Mouse (Mus musculus) MEL (cell line): ENCODE results near the gene Slc28a3. TPM values are rescaled to one million over a fixed set of nuclear protein-coding genes. Genes with fewer than 3 reads are reported as not detected.

Experiments
- DNase-seq: peaks from one replicate; pipeline ENCODE4 v3.0.0; 2011; ENCODE audit warnings: low read depth, low spot score
- H3K27ac ChIP-seq: 2 replicates; pipeline ENCODE4 v1.5.1; 2012; ENCODE audit warnings: low read depth, mild to moderate bottlenecking, control low read depth, low read length, moderate library complexity; ENCODE audit not compliant: control insufficient read depth
- H3K27me3 ChIP-seq, 2 experiments: fragments of 150-350 bp in 1 of 2; sonication (generic) in 1 of 2; 2 replicates each; pipeline ENCODE4 v1.6.1; 2012; ENCODE audit warnings: low read length in 2 of 2, mild to moderate bottlenecking in 2 of 2, improper control_type of control experiment in 1 of 2, moderate library complexity in 1 of 2; ENCODE audit not compliant: insufficient read depth in 2 of 2, control insufficient read depth in 1 of 2
- H3K36me3 ChIP-seq, 2 experiments: 2 replicates each; pipeline ENCODE4 v1.6.1; 2012 to 2014; ENCODE audit warnings: low read length in 2 of 2, improper control_type of control experiment in 1 of 2, inconsistent platforms in 1 of 2, mild to moderate bottlenecking in 1 of 2; ENCODE audit not compliant: insufficient read depth in 2 of 2, control insufficient read depth in 1 of 2
- H3K4me1 ChIP-seq, 2 experiments: fragments of 150-350 bp in 1 of 2; sonication (generic) in 1 of 2; 2 replicates each; pipeline ENCODE4 v1.6.1; 2012; ENCODE audit warnings: low read length in 2 of 2, improper control_type of control experiment in 1 of 2, mild to moderate bottlenecking in 1 of 2; ENCODE audit not compliant: insufficient read depth in 2 of 2, control insufficient read depth in 1 of 2
- H3K4me3 ChIP-seq, 2 experiments: fragments of 150-350 bp in 1 of 2; sonication (generic) in 1 of 2; 2 replicates each; pipeline ENCODE4 v1.5.1; 2012; ENCODE audit warnings: low read depth in 2 of 2, low read length in 2 of 2, mild to moderate bottlenecking in 2 of 2, moderate library complexity in 2 of 2, control low read depth in 1 of 2, improper control_type of control experiment in 1 of 2; ENCODE audit not compliant: control insufficient read depth in 1 of 2, insufficient read depth in 1 of 2
- H3K79me2 ChIP-seq: 2 replicates; pipeline ENCODE4 v1.6.1; 2012; ENCODE audit warnings: mild to moderate bottlenecking, low read length, moderate library complexity; ENCODE audit not compliant: control insufficient read depth, poor library complexity, insufficient read depth
- H3K9ac ChIP-seq: 2 replicates; pipeline ENCODE4 v1.6.1; 2012; ENCODE audit warnings: low read depth, mild to moderate bottlenecking, control low read depth, low read length, moderate library complexity; ENCODE audit not compliant: control insufficient read depth, poor library complexity, severe bottlenecking
- H3K9me3 ChIP-seq: fragments of 150-350 bp; sonication (generic); replicated peaks from 2 replicates; pipeline ENCODE4 v1.6.1; 2012; ENCODE audit warnings: mild to moderate bottlenecking, low read length, improper control_type of control experiment, moderate library complexity; ENCODE audit not compliant: insufficient read depth
- BHLHE40 ChIP-seq: IDR thresholded peaks from 2 replicates; pipeline ENCODE4 v1.6.1; 2012; ENCODE audit warnings: low read depth, mild to moderate bottlenecking, inconsistent platforms, low read length, improper control_type of control experiment, borderline replicate concordance
- CHD2 ChIP-seq: IDR thresholded peaks from 2 replicates; pipeline ENCODE4 v1.6.1; 2011; ENCODE audit warnings: low read length, improper control_type of control experiment
- JUND ChIP-seq: IDR thresholded peaks from 2 replicates; pipeline ENCODE4 v1.6.1; 2011; ENCODE audit warnings: low read depth, mild to moderate bottlenecking, improper control_type of control experiment, low read length
- KAT2A ChIP-seq: conservative IDR thresholded peaks from 2 replicates; pipeline ENCODE4 v1.6.1; 2012; ENCODE audit warnings: low read depth, low read length, improper control_type of control experiment, inconsistent platforms
- MAFK ChIP-seq: IDR thresholded peaks from 2 replicates; pipeline ENCODE4 v1.6.1; 2011; ENCODE audit warnings: low read depth, mild to moderate bottlenecking, low read length, improper control_type of control experiment, borderline replicate concordance
- MEF2A ChIP-seq: IDR thresholded peaks from 2 replicates; pipeline ENCODE4 v1.6.1; 2014; ENCODE audit warnings: low read depth, mild to moderate bottlenecking, inconsistent platforms, low read length, improper control_type of control experiment; ENCODE audit not compliant: poor library complexity, insufficient replicate concordance, severe bottlenecking; ENCODE audit errors: extremely low read depth
- MXI1 ChIP-seq: IDR thresholded peaks from 2 replicates; pipeline ENCODE4 v1.6.1; 2011; ENCODE audit warnings: mild to moderate bottlenecking, low read depth, low read length, improper control_type of control experiment
- MYB ChIP-seq: IDR thresholded peaks from 2 replicates; pipeline ENCODE4 v1.6.1; 2011; ENCODE audit warnings: mild to moderate bottlenecking, low read depth, low read length, improper control_type of control experiment
- NRF1 ChIP-seq: IDR thresholded peaks from 2 replicates; pipeline ENCODE4 v1.6.1; 2014; ENCODE audit warnings: low read depth, mild to moderate bottlenecking, inconsistent platforms, low read length, improper control_type of control experiment, moderate library complexity; ENCODE audit not compliant: poor library complexity, insufficient read depth, severe bottlenecking
- POLR2A ChIP-seq, 2 experiments: IDR thresholded peaks; 2 replicates each; pipeline ENCODE4 v1.6.1; 2011 to 2012; ENCODE audit warnings: low read length in 2 of 2, mild to moderate bottlenecking in 2 of 2, control low read depth in 1 of 2, improper control_type of control experiment in 1 of 2, low read depth in 1 of 2, moderate library complexity in 1 of 2; ENCODE audit not compliant: control insufficient read depth in 1 of 2, insufficient read depth in 1 of 2, poor library complexity in 1 of 2
- POLR2AphosphoS2 ChIP-seq: IDR thresholded peaks from 2 replicates; pipeline ENCODE4 v1.6.1; 2011; ENCODE audit warnings: low read length, improper control_type of control experiment
- RCOR1 ChIP-seq: IDR thresholded peaks from 2 replicates; pipeline ENCODE4 v1.6.1; 2012; ENCODE audit warnings: low read depth, mild to moderate bottlenecking, inconsistent platforms, low read length, improper control_type of control experiment
- SIN3A ChIP-seq: IDR thresholded peaks from 2 replicates; pipeline ENCODE4 v1.6.1; 2012; ENCODE audit warnings: low read length, improper control_type of control experiment, inconsistent platforms
- TAL1 ChIP-seq: IDR thresholded peaks from 2 replicates; pipeline ENCODE4 v1.6.1; 2012; ENCODE audit warnings: mild to moderate bottlenecking, inconsistent platforms, low read length, moderate library complexity, mixed read lengths
- TBP ChIP-seq: IDR thresholded peaks from 2 replicates; pipeline ENCODE4 v1.8.0; 2011; ENCODE audit warnings: low read depth, low read length, improper control_type of control experiment
- UBTF ChIP-seq: IDR thresholded peaks from 2 replicates; pipeline ENCODE4 v1.6.1; 2012; ENCODE audit warnings: low read depth, mild to moderate bottlenecking, inconsistent platforms, low read length, improper control_type of control experiment, moderate library complexity, borderline replicate concordance; ENCODE audit not compliant: insufficient read depth
- ZC3H11A ChIP-seq: IDR thresholded peaks from 2 replicates; pipeline ENCODE4 v1.6.1; 2012; ENCODE audit warnings: low read depth, mild to moderate bottlenecking, inconsistent platforms, low read length, improper control_type of control experiment
- ZKSCAN1 ChIP-seq: IDR thresholded peaks from 2 replicates; pipeline ENCODE4 v1.6.1; 2012; ENCODE audit warnings: low read depth, mild to moderate bottlenecking, inconsistent platforms, low read length, improper control_type of control experiment, moderate library complexity
- ZMIZ1 ChIP-seq: IDR thresholded peaks from 2 replicates; pipeline ENCODE4 v1.6.1; 2012; ENCODE audit warnings: low read depth, mild to moderate bottlenecking, inconsistent platforms, low read length, improper control_type of control experiment, moderate library complexity
- polyA plus RNA-seq, 2 experiments: library from polyadenylated mRNA; stranded (reverse) in 1 of 2; unstranded in 1 of 2; fragments of >175 nt in 1 of 2; fragments of >200 nt in 1 of 2; gene quantifications; 2 replicates each; pipeline versions ENCODE4 v1.2.1 to v1.2.4; 2012; ENCODE audit warnings: low replicate concordance in 2 of 2, low read depth in 1 of 2; ENCODE audit not compliant: insufficient read length in 2 of 2, insufficient read depth in 1 of 2, missing spikeins in 1 of 2
- total RNA-seq: library from RNA; depleted of rRNA; stranded (reverse); fragments of 300-350 nt; gene quantifications from 2 replicates; pipeline ENCODE4 v1.2.3, GENCODE M21; 2012

Gene Slc28a3
- total and polyA plus RNA-seq, 3 experiments: 1.4 TPM; not detected in 2

- no peak for DNase-seq
- TF ChIP-seq UBTF: no peak
- no peak for TF ChIP-seq TAL1
- no peak for TF ChIP-seq KAT2A
- no peak for TF ChIP-seq BHLHE40
- TF ChIP-seq POLR2AphosphoS2: no peak
- no peak for TF ChIP-seq MEF2A
- no peak for TF ChIP-seq SIN3A
- no peak for TF ChIP-seq NRF1
- TF ChIP-seq RCOR1: no peak
- no peak for TF ChIP-seq ZC3H11A
- TF ChIP-seq, all 39 proteins: peak for 0
- H3K79me2 ChIP-seq: no peaks in the 10 kb centered on the region
- H3K36me3 ChIP-seq: peaks cover 0 to 4% of the 10 kb centered on the region in 2 experiments; a peak in 1 of 4 replicates
- no peaks in the 10 kb centered on the region; a peak in 1 of 4 replicates for H3K27me3 ChIP-seq
- H3K9me3 ChIP-seq: no peaks in the 10 kb centered on the region
- no peak overlapping the region for H3K4me3 ChIP-seq
- peaks cover 0 to 14% of the 10 kb centered on the region in 2 experiments; a peak in 2 of 4 replicates for H3K4me1 ChIP-seq
- no peak overlapping the region for H3K9ac ChIP-seq
- no peak overlapping the region for H3K27ac ChIP-seq
Observed at GRCm38 (mm10) chr13:58509241-58509640, 101.4 kb downstream of the Slc28a3 start.

DNA sequence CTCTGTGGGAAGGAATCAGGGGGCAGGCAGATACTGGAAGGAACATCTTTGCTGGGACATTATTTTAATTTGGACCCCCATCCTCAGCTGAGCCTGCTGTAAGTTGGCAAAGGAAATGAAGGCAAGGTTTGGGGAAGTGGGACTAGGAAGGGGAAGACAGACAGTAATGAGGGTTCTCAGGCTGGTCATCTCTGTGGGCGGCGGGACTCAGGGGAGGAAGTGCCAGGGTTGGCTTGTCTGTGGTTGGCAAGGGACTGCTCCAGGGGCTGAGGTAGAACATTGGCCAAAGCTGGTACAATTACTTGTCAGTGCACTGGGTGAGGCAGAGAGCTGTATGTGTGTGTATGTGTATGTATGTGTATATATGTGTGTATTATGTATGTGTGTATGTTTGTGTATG lies 107.1 kb downstream of the Slc28a3 start:
- no peak overlapping the region for H3K27ac ChIP-seq
- no peaks in the 10 kb centered on the region for H3K36me3 ChIP-seq
- H3K27me3 ChIP-seq: no peaks in the 10 kb centered on the region; a peak in 1 of 4 replicates
- H3K4me1 ChIP-seq: no peaks in the 10 kb centered on the region
- H3K4me3 ChIP-seq: no peak overlapping the region
- TF ChIP-seq POLR2AphosphoS2 (no peak), MAFK (no peak), ZMIZ1 (no peak), MYB (no peak)
- H3K79me2 ChIP-seq: no peaks in the 10 kb centered on the region
- no peak for DNase-seq
- H3K9me3 ChIP-seq: no peaks in the 10 kb centered on the region
- no peak overlapping the region for H3K9ac ChIP-seq

- Histone ChIP-seq H3K9me3 (no peaks in the 10 kb centered on the region), H3K27ac (no peak overlapping the region), H3K9ac (no peak overlapping the region), H3K27me3 (no peaks in the 10 kb centered on the region; a peak in 2 of 4 replicates), H3K36me3 (no peaks in the 10 kb centered on the region), H3K79me2 (no peaks in the 10 kb centered on the region), H3K4me3 (no peak overlapping the region), H3K4me1 (no peaks in the 10 kb centered on the region)
- TF ChIP-seq MYB (no peak), MXI1 (no peak), ZKSCAN1 (no peak), JUND (no peak), CHD2 (no peak), ZC3H11A (no peak), POLR2A (IDR thresholded peaks at IDR 0.05; ENCODE audit: control insufficient read depth in 1 of 2, insufficient read depth in 1 of 2, low read depth in 1 of 2, low read length in 2 of 2, poor library complexity in 1 of 2) (no peak), BHLHE40 (no peak), TBP (no peak), NRF1 (no peak)
- DNase-seq: no peak
Observed at GRCm38 (mm10) chr13:58497809-58498208, 112.9 kb downstream of the Slc28a3 start.
